Mouse (Mus musculus): ENCODE results near the gene Kmt2d. TPM values are rescaled to one million over a fixed set of nuclear protein-coding genes. Genes with fewer than 3 reads are reported as not detected.

Gene Kmt2d
- polyA plus RNA-seq, 1 experiment, result 267 TPM

GRCm38 (mm10) chr15:98865771-98866170 lies 5.2 kb downstream of the Kmt2d start:
- Histone ChIP-seq H3K4me3 (ENCODE audit: insufficient read depth, low read depth, low read length) (no peak overlapping the region), H3K4me1 (ENCODE audit: control insufficient read depth, insufficient read depth, low read length) (peaks cover 18% of the 10 kb centered on the region), H3K27ac (ENCODE audit: insufficient read depth, low read depth, low read length) (no peak overlapping the region)
- no peak for TF ChIP-seq POLR2A (IDR thresholded peaks at IDR 0.05; ENCODE audit: insufficient read depth, low read depth, low read length)
- no peak for TF ChIP-seq CTCF (IDR thresholded peaks at IDR 0.05; ENCODE audit: insufficient read depth, low read depth, low read length)
- 96% methylated on average over 8 of the region's 8 CpGs for WGBS

- 92% methylated on average over 6 of the region's 6 CpGs for WGBS
- H3K4me3 ChIP-seq (ENCODE audit: insufficient read depth, low read depth, low read length), result no peak overlapping the region
- no peak for TF ChIP-seq CTCF (IDR thresholded peaks at IDR 0.05; ENCODE audit: insufficient read depth, low read depth, low read length)
- no peak for TF ChIP-seq POLR2A (IDR thresholded peaks at IDR 0.05; ENCODE audit: insufficient read depth, low read depth, low read length)
- H3K27ac ChIP-seq (ENCODE audit: insufficient read depth, low read depth, low read length), result no peak overlapping the region
- peaks cover 18% of the 10 kb centered on the region for H3K4me1 ChIP-seq (ENCODE audit: control insufficient read depth, insufficient read depth, low read length)
Measured at GRCm38 (mm10) chr15:98864951-98865350, 6.1 kb downstream of the Kmt2d start.

- Histone ChIP-seq H3K4me1 (ENCODE audit: control insufficient read depth, insufficient read depth, low read length) (peaks cover 8% of the 10 kb centered on the region), H3K4me3 (ENCODE audit: insufficient read depth, low read depth, low read length) (no peak overlapping the region), H3K27ac (ENCODE audit: insufficient read depth, low read depth, low read length) (no peak overlapping the region)
- WGBS, result 90% methylated on average over 12 of the region's 12 CpGs
- TF ChIP-seq CTCF (IDR thresholded peaks at IDR 0.05; ENCODE audit: insufficient read depth, low read depth, low read length) (no peak), POLR2A (IDR thresholded peaks at IDR 0.05; ENCODE audit: insufficient read depth, low read depth, low read length) (no peak)
Measured at GRCm38 (mm10) chr15:98863451-98863958, 7.5 kb downstream of the Kmt2d start.

- TF ChIP-seq CTCF (IDR thresholded peaks at IDR 0.05; ENCODE audit: insufficient read depth, low read depth, low read length) (no peak), POLR2A (IDR thresholded peaks at IDR 0.05; ENCODE audit: insufficient read depth, low read depth, low read length) (no peak)
- H3K4me1 ChIP-seq (ENCODE audit: control insufficient read depth, insufficient read depth, low read length), result no peaks in the 10 kb centered on the region
- WGBS, result 84% methylated on average over 21 of the region's 21 CpGs
- H3K27ac ChIP-seq (ENCODE audit: insufficient read depth, low read depth, low read length), result no peak overlapping the region
- H3K4me3 ChIP-seq (ENCODE audit: insufficient read depth, low read depth, low read length), result no peak overlapping the region
Measured at GRCm38 (mm10) chr15:98861701-98862410, 9.1 kb downstream of the Kmt2d start.

- TF ChIP-seq POLR2A (IDR thresholded peaks at IDR 0.05; ENCODE audit: insufficient read depth, low read depth, low read length), result no peak
- TF ChIP-seq CTCF (IDR thresholded peaks at IDR 0.05; ENCODE audit: insufficient read depth, low read depth, low read length), result no peak
- WGBS, result 94% methylated on average over 18 of the region's 18 CpGs
Measured at GRCm38 (mm10) chr15:98860921-98861320, 10.1 kb downstream of the Kmt2d start.

GRCm38 (mm10) chr15:98859319-98860043 lies 11.5 kb downstream of the Kmt2d start:
- WGBS, result 67% methylated on average over 9 of the region's 9 CpGs
- TF ChIP-seq POLR2A (IDR thresholded peaks at IDR 0.05; ENCODE audit: insufficient read depth, low read depth, low read length) (no peak), CTCF (IDR thresholded peaks at IDR 0.05; ENCODE audit: insufficient read depth, low read depth, low read length) (no peak)
- H3K4me3 ChIP-seq (ENCODE audit: insufficient read depth, low read depth, low read length), result no peak overlapping the region
- H3K4me1 ChIP-seq (ENCODE audit: control insufficient read depth, insufficient read depth, low read length), result no peaks in the 10 kb centered on the region
- H3K27ac ChIP-seq (ENCODE audit: insufficient read depth, low read depth, low read length), result no peak overlapping the region

More at GRCm38 (mm10) chr15:98860921-98861320, 10.1 kb downstream of the Kmt2d start:
- H3K4me1 ChIP-seq (ENCODE audit: control insufficient read depth, insufficient read depth, low read length), result no peaks in the 10 kb centered on the region
- no peak overlapping the region for H3K4me3 ChIP-seq (ENCODE audit: insufficient read depth, low read depth, low read length)
- H3K27ac ChIP-seq (ENCODE audit: insufficient read depth, low read depth, low read length), result no peak overlapping the region

GRCm38 (mm10) chr15:98854214-98854613 lies 16.8 kb downstream of the Kmt2d start:
- Histone ChIP-seq H3K27ac (ENCODE audit: insufficient read depth, low read depth, low read length) (no peak overlapping the region), H3K4me1 (ENCODE audit: control insufficient read depth, insufficient read depth, low read length) (no peaks in the 10 kb centered on the region), H3K4me3 (ENCODE audit: insufficient read depth, low read depth, low read length) (no peak overlapping the region)
- 93% methylated on average over 16 of the region's 16 CpGs for WGBS
- TF ChIP-seq CTCF (IDR thresholded peaks at IDR 0.05; ENCODE audit: insufficient read depth, low read depth, low read length), result no peak
- no peak for TF ChIP-seq POLR2A (IDR thresholded peaks at IDR 0.05; ENCODE audit: insufficient read depth, low read depth, low read length)

- Histone ChIP-seq H3K4me3 (ENCODE audit: insufficient read depth, low read depth, low read length) (no peak overlapping the region), H3K27ac (ENCODE audit: insufficient read depth, low read depth, low read length) (no peak overlapping the region), H3K4me1 (ENCODE audit: control insufficient read depth, insufficient read depth, low read length) (no peaks in the 10 kb centered on the region)
- TF ChIP-seq CTCF (IDR thresholded peaks at IDR 0.05; ENCODE audit: insufficient read depth, low read depth, low read length) (no peak), POLR2A (IDR thresholded peaks at IDR 0.05; ENCODE audit: insufficient read depth, low read depth, low read length) (no peak)
- 91% methylated on average over 28 of the region's 28 CpGs for WGBS
Measured at GRCm38 (mm10) chr15:98853161-98853937, 17.7 kb downstream of the Kmt2d start.
